Mouse (Mus musculus) heart, embryonic 11.5 days (tissue): ENCODE measurements around the gene Gm4791. TPM values are rescaled to one million over a fixed set of nuclear protein-coding genes. Genes with fewer than 3 reads are reported as not detected.

ENCODE experiments used
- ATAC-seq: fragments of 200-750 bp; cut with Nextera tagmentation; replicated peaks from 2 replicates; pipeline ENCODE4 v1.8.0; 2017; ENCODE audit warnings: moderate library complexity; ENCODE audit not compliant: insufficient number of reproducible peaks, low FRiP score, low TSS enrichment
- H3K27ac ChIP-seq: fragments of 300-500 bp; sonication (generic); 2 replicates; pipeline ENCODE4 v1.5.1; 2014; ENCODE audit warnings: mild to moderate bottlenecking, low read depth, low read length
- H3K27me3 ChIP-seq: fragments of 300-500 bp; sonication (generic); 2 replicates; pipeline ENCODE4 v1.6.1; 2014; ENCODE audit warnings: mild to moderate bottlenecking, low read length, mixed read lengths; ENCODE audit not compliant: control insufficient read depth, insufficient read depth
- H3K36me3 ChIP-seq: fragments of 300-500 bp; sonication (generic); 2 replicates; pipeline ENCODE4 v1.6.1; 2014; ENCODE audit warnings: mild to moderate bottlenecking, low read length, moderate library complexity, mixed read lengths; ENCODE audit not compliant: control insufficient read depth, insufficient read depth
- H3K4me1 ChIP-seq: fragments of 300-500 bp; sonication (generic); 2 replicates; pipeline ENCODE4 v1.6.1; 2014; ENCODE audit warnings: low read length; ENCODE audit not compliant: control insufficient read depth, insufficient read depth
- H3K4me2 ChIP-seq: fragments of 300-500 bp; sonication (generic); 2 replicates; pipeline ENCODE4 v1.6.1; 2014; ENCODE audit warnings: mild to moderate bottlenecking, moderate library complexity
- H3K4me3 ChIP-seq: fragments of 300-500 bp; sonication (generic); 2 replicates; pipeline ENCODE4 v1.5.1; 2014; ENCODE audit warnings: low read depth, low read length
- H3K9ac ChIP-seq: fragments of 300-500 bp; sonication (generic); 2 replicates; pipeline ENCODE4 v1.6.1; 2014; ENCODE audit warnings: mild to moderate bottlenecking, low read depth, low read length, moderate library complexity
- H3K9me3 ChIP-seq: fragments of 300-500 bp; sonication (generic); replicated peaks from 2 replicates; pipeline ENCODE4 v1.6.1; 2016; ENCODE audit warnings: low read length; ENCODE audit not compliant: control insufficient read depth
- WGBS: fragments of 180-500 bp; shearing (Covaris S2); extraction: QIAGEN DNeasy Blood & Tissue Kit; methylation state at CpG from one replicate; pipeline ENCODE4 v1.1.7; 2014; ENCODE audit not compliant: insufficient replicate concordance; 5-methylcytosine and 5-hydroxymethylcytosine counted together
- polyA plus RNA-seq: library from polyadenylated mRNA; unstranded; fragments of >200 nt; fragmentation: Nextera tagmentation; extraction: Ambion mirVana; gene quantifications from 2 replicates; pipeline ENCODE4 v1.2.1, GENCODE M21; 2014

Gene Gm4791
- polyA plus RNA-seq, 1 experiment from 2014 or later = not detected

GRCm38 (mm10) chr9:47041569-47041968 is 43.0 kb downstream of the Gm4791 start:
- 77% methylated on average over 6 of the region's 6 CpGs for WGBS
- ATAC-seq = no peak
- H3K27me3 ChIP-seq = no peaks in the 10 kb centered on the region

More at GRCm38 (mm10) chr9:47041569-47041968, 43.0 kb downstream of the Gm4791 start:
- Histone ChIP-seq H3K4me2 (no peak overlapping the region), H3K4me3 (no peak overlapping the region), H3K9me3 (no peaks in the 10 kb centered on the region), H3K36me3 (no peaks in the 10 kb centered on the region), H3K9ac (no peak overlapping the region), H3K4me1 (no peaks in the 10 kb centered on the region), H3K27ac (no peak overlapping the region)
